Mouse (Mus musculus): ENCODE measurements around the gene Cux2. TPM values are rescaled to one million over a fixed set of nuclear protein-coding genes. Genes with fewer than 3 reads are reported as not detected.

The Cux2 gene
- polyA plus RNA-seq, 1 experiment from 2014 or later, result 14.0 TPM

GRCm38 (mm10) chr5:121872158-121872557 is 177.7 kb downstream of the Cux2 start:
- Histone ChIP-seq H3K4me3 (replicated peaks) (no peak overlapping the region), H3K9ac (no peak overlapping the region), H3K27me3 (peaks cover 16% of the 10 kb centered on the region; the same call in 1 of the 2 replicates), H3K27ac (no peak overlapping the region), H3K4me2 (no peak overlapping the region), H3K36me3 (replicated peaks) (peaks cover 24% of the 10 kb centered on the region; the same call in 1 of the 2 replicates), H3K9me3 (no peaks in the 10 kb centered on the region), H3K4me1 (no peaks in the 10 kb centered on the region)
- 6% methylated on average over 4 of the region's 4 CpGs for WGBS
- peak; percentile 75 for ATAC-seq (ENCODE audit: low FRiP score)

- Histone ChIP-seq H3K4me2 (no peak overlapping the region), H3K4me1 (no peaks in the 10 kb centered on the region), H3K4me3 (replicated peaks) (no peak overlapping the region), H3K27me3 (peaks cover 11% of the 10 kb centered on the region; the same call in 1 of the 2 replicates), H3K27ac (no peak overlapping the region), H3K36me3 (replicated peaks) (peaks cover 20% of the 10 kb centered on the region; the same call in 1 of the 2 replicates), H3K9ac (no peak overlapping the region), H3K9me3 (no peaks in the 10 kb centered on the region)
- WGBS, result 91% methylated on average over 13 of the region's 13 CpGs
- no peak for ATAC-seq (ENCODE audit: low FRiP score)
Observed at GRCm38 (mm10) chr5:121871515-121872030, 178.3 kb downstream of the Cux2 start.

- Histone ChIP-seq H3K27me3 (peaks cover 11% of the 10 kb centered on the region; the same call in 1 of the 2 replicates), H3K4me2 (no peak overlapping the region), H3K4me1 (no peaks in the 10 kb centered on the region), H3K9me3 (no peaks in the 10 kb centered on the region), H3K9ac (no peak overlapping the region), H3K36me3 (replicated peaks) (peaks cover 13% of the 10 kb centered on the region; the same call in 1 of the 2 replicates), H3K27ac (no peak overlapping the region), H3K4me3 (replicated peaks) (no peak overlapping the region)
- no peak for ATAC-seq (ENCODE audit: low FRiP score)
- 87% methylated on average over 6 of the region's 6 CpGs for WGBS
Observed at GRCm38 (mm10) chr5:121870832-121871231, 179.1 kb downstream of the Cux2 start.

GRCm38 (mm10) chr5:121867963-121868362 is 181.9 kb downstream of the Cux2 start:
- ATAC-seq (ENCODE audit: low FRiP score), result no peak
- H3K4me3 ChIP-seq (replicated peaks), result no peak overlapping the region
- 0 out of 2 replicates have a peak, but pooled peaks cover 7% of the 10 kb centered on the region for H3K36me3 ChIP-seq (replicated peaks)
- H3K27ac ChIP-seq, result no peak overlapping the region
- H3K4me1 ChIP-seq, result 0 out of 2 replicates have a peak, but pooled peaks cover 6% of the 10 kb centered on the region
- H3K4me2 ChIP-seq, result no peak overlapping the region
- no peak overlapping the region for H3K9ac ChIP-seq
- H3K27me3 ChIP-seq, result no peaks in the 10 kb centered on the region
- H3K9me3 ChIP-seq, result no peaks in the 10 kb centered on the region
- 67% methylated on average over 5 of the region's 5 CpGs for WGBS

- H3K4me2 ChIP-seq, result peak overlapping the region; percentile 24; the same call in 1 of the 2 replicates
- WGBS, result 20% methylated on average over 9 of the region's 11 CpGs
- H3K9me3 ChIP-seq, result peaks cover 6% of the 10 kb centered on the region; the same call in 1 of the 2 replicates
- H3K4me1 ChIP-seq, result 0 out of 2 replicates have a peak, but pooled peaks cover 6% of the 10 kb centered on the region
- H3K36me3 ChIP-seq (replicated peaks), result peaks cover 15% of the 10 kb centered on the region
- no peaks in the 10 kb centered on the region for H3K27me3 ChIP-seq
- no peak for ATAC-seq (ENCODE audit: low FRiP score)
- no peak overlapping the region for H3K4me3 ChIP-seq (replicated peaks)
- H3K9ac ChIP-seq, result no peak overlapping the region
- H3K27ac ChIP-seq, result no peak overlapping the region
Observed at GRCm38 (mm10) chr5:121864330-121864729, 185.6 kb downstream of the Cux2 start.

- no peak for ATAC-seq (ENCODE audit: low FRiP score)
- H3K36me3 ChIP-seq (replicated peaks), result peaks cover 17% of the 10 kb centered on the region
- 0 out of 2 replicates have a peak, but pooled peaks cover 6% of the 10 kb centered on the region for H3K4me1 ChIP-seq
- 68% methylated on average over 5 of the region's 5 CpGs for WGBS
- peaks cover 6% of the 10 kb centered on the region; the same call in 1 of the 2 replicates for H3K9me3 ChIP-seq
- no peak overlapping the region for H3K4me2 ChIP-seq
- no peak overlapping the region for H3K27ac ChIP-seq
- no peaks in the 10 kb centered on the region for H3K27me3 ChIP-seq
- H3K9ac ChIP-seq, result no peak overlapping the region
- H3K4me3 ChIP-seq (replicated peaks), result no peak overlapping the region
Observed at GRCm38 (mm10) chr5:121861964-121862363, 187.9 kb downstream of the Cux2 start.

GRCm38 (mm10) chr5:121858427-121858826 is 191.5 kb downstream of the Cux2 start:
- 91% methylated on average over 12 of the region's 12 CpGs for WGBS
- peaks cover 6% of the 10 kb centered on the region; the same call in 1 of the 2 replicates for H3K9me3 ChIP-seq
- ATAC-seq (ENCODE audit: low FRiP score), result no peak
- no peak overlapping the region for H3K4me3 ChIP-seq (replicated peaks)
- peaks cover 32% of the 10 kb centered on the region for H3K36me3 ChIP-seq (replicated peaks)
- H3K27me3 ChIP-seq, result no peaks in the 10 kb centered on the region
- no peak overlapping the region for H3K4me2 ChIP-seq
- H3K9ac ChIP-seq, result no peak overlapping the region
- H3K4me1 ChIP-seq, result peaks cover 15% of the 10 kb centered on the region
- no peak overlapping the region for H3K27ac ChIP-seq

GRCm38 (mm10) chr5:121856740-121857139 is 193.2 kb downstream of the Cux2 start:
- Histone ChIP-seq H3K27me3 (no peaks in the 10 kb centered on the region), H3K9ac (no peak overlapping the region), H3K36me3 (replicated peaks) (peaks cover 49% of the 10 kb centered on the region), H3K4me2 (no peak overlapping the region), H3K4me1 (peaks cover 15% of the 10 kb centered on the region), H3K9me3 (peaks cover 6% of the 10 kb centered on the region; the same call in 1 of the 2 replicates), H3K4me3 (replicated peaks) (no peak overlapping the region), H3K27ac (no peak overlapping the region)
- ATAC-seq (ENCODE audit: low FRiP score), result no peak
- WGBS, result 89% methylated on average over 11 of the region's 11 CpGs

GRCm38 (mm10) chr5:121854768-121855167 is 195.1 kb downstream of the Cux2 start:
- Histone ChIP-seq H3K4me1 (peaks cover 34% of the 10 kb centered on the region), H3K27ac (no peak overlapping the region), H3K4me2 (no peak overlapping the region), H3K4me3 (replicated peaks) (no peak overlapping the region), H3K27me3 (no peaks in the 10 kb centered on the region), H3K9ac (no peak overlapping the region), H3K36me3 (replicated peaks) (peaks cover 48% of the 10 kb centered on the region), H3K9me3 (no peaks in the 10 kb centered on the region)
- WGBS, result 60% methylated on average over 10 of the region's 10 CpGs
- no peak for ATAC-seq (ENCODE audit: low FRiP score)

GRCm38 (mm10) chr5:121853368-121854051 is 196.4 kb downstream of the Cux2 start:
- Histone ChIP-seq H3K27ac (peak overlapping the region; percentile 56; the same call in 1 of the 2 replicates), H3K9me3 (no peaks in the 10 kb centered on the region), H3K4me2 (no peak overlapping the region), H3K4me3 (replicated peaks) (no peak overlapping the region), H3K36me3 (replicated peaks) (peaks cover 45% of the 10 kb centered on the region), H3K9ac (no peak overlapping the region), H3K27me3 (no peaks in the 10 kb centered on the region), H3K4me1 (peaks cover 38% of the 10 kb centered on the region)
- no peak for ATAC-seq (ENCODE audit: low FRiP score)
- WGBS, result 89% methylated on average over 9 of the region's 9 CpGs

- ATAC-seq (ENCODE audit: low FRiP score), result no peak
- peaks cover 18% of the 10 kb centered on the region for H3K27me3 ChIP-seq
- H3K9me3 ChIP-seq, result no peaks in the 10 kb centered on the region
- H3K36me3 ChIP-seq (replicated peaks), result peaks cover 38% of the 10 kb centered on the region
- no peak overlapping the region for H3K27ac ChIP-seq
- peaks cover 44% of the 10 kb centered on the region for H3K4me1 ChIP-seq
- H3K4me2 ChIP-seq, result peak overlapping the region; percentile 69
- WGBS, result 44% methylated on average over 20 of the region's 20 CpGs
- H3K4me3 ChIP-seq (replicated peaks), result peak overlapping the region; percentile 92
- peak overlapping the region; percentile 80 for H3K9ac ChIP-seq
Observed at GRCm38 (mm10) chr5:121849478-121850349, 200.2 kb downstream of the Cux2 start.

- Histone ChIP-seq H3K9me3 (no peaks in the 10 kb centered on the region), H3K4me1 (peaks cover 34% of the 10 kb centered on the region), H3K4me2 (peak within 1 kb of the TSS; percentile 69), H3K9ac (peak within 1 kb of the TSS; percentile 80), H3K27me3 (peaks cover 27% of the 10 kb centered on the region), H3K27ac (peak within 1 kb of the TSS; percentile 73), H3K4me3 (replicated peaks) (peak within 1 kb of the TSS; percentile 92), H3K36me3 (replicated peaks) (peaks cover 29% of the 10 kb centered on the region)
- peak; percentile 94 for ATAC-seq (ENCODE audit: low FRiP score)
- WGBS, result under 1% methylated on average over 41 of the region's 42 CpGs
Observed at GRCm38 (mm10) chr5:121848743-121849142, 201.2 kb downstream of the Cux2 start, which contains the start of gene Pheta1. Gene Pheta1, plus strand, starts transcription at chr5:121848984.
